Mouse (Mus musculus) myocyte (in vitro differentiated cells): Measurements from ENCODE around the gene Eogt. TPM values are rescaled to one million over a fixed set of nuclear protein-coding genes. Genes with fewer than 3 reads are reported as not detected.

Experiments used
- H3K27me3 ChIP-seq: one replicate; pipeline ENCODE4 v1.6.1; 2011; ENCODE audit not compliant: control insufficient read depth, insufficient read depth, insufficient read length
- H3K36me3 ChIP-seq: one replicate; pipeline ENCODE4 v1.6.1; 2011; ENCODE audit not compliant: control insufficient read depth, insufficient read depth
- H3K4me2 ChIP-seq: one replicate; pipeline ENCODE4 v1.6.1; 2011; ENCODE audit warnings: low read depth, control low read depth
- H3K4me3 ChIP-seq: one replicate; pipeline ENCODE4 v1.5.1; 2011; ENCODE audit warnings: mild to moderate bottlenecking, control low read depth, moderate library complexity
- H3K79me2 ChIP-seq: one replicate; pipeline ENCODE4 v1.6.1; 2011; ENCODE audit not compliant: control insufficient read depth, insufficient read depth
- H3ac ChIP-seq: one replicate; pipeline ENCODE4 v1.6.1; 2011; ENCODE audit not compliant: control insufficient read depth, insufficient read length
- CEBPB ChIP-seq: IDR thresholded peaks from 2 replicates; pipeline ENCODE4 v1.6.1; 2011; ENCODE audit warnings: mild to moderate bottlenecking, moderate library complexity; ENCODE audit not compliant: poor library complexity, insufficient read depth, severe bottlenecking
- E2F4 ChIP-seq: IDR thresholded peaks from one replicate; pipeline ENCODE4 v1.6.1; 2011; ENCODE audit warnings: mild to moderate bottlenecking, control low read depth, moderate library complexity; ENCODE audit not compliant: insufficient read depth
- MAX ChIP-seq: IDR thresholded peaks from one replicate; pipeline ENCODE4 v1.6.1; 2011; ENCODE audit warnings: low read depth, mild to moderate bottlenecking, control low read depth
- MYOD1 ChIP-seq, 3 experiments: IDR thresholded peaks; one replicate each; pipeline ENCODE4 v1.6.1; 2011; ENCODE audit warnings: control low read depth in 2 of 3, low read depth in 2 of 3, mild to moderate bottlenecking in 2 of 3, moderate library complexity in 1 of 3; ENCODE audit not compliant: insufficient read length in 2 of 3, control insufficient read depth in 1 of 3
- MYOG ChIP-seq, 3 experiments: IDR thresholded peaks; one replicate each; pipeline ENCODE4 v1.6.1; 2011; ENCODE audit warnings: control low read depth in 2 of 3, low read depth in 2 of 3, mild to moderate bottlenecking in 2 of 3; ENCODE audit not compliant: insufficient read length in 2 of 3, control insufficient read depth in 1 of 3, insufficient read depth in 1 of 3
- POLR2A ChIP-seq: IDR thresholded peaks from one replicate; pipeline ENCODE4 v1.6.1; 2011; ENCODE audit warnings: low read depth, mild to moderate bottlenecking, control low read depth, moderate library complexity; ENCODE audit not compliant: insufficient read length
- POLR2AphosphoS2 ChIP-seq: IDR thresholded peaks from one replicate; pipeline ENCODE4 v1.6.1; 2011; ENCODE audit warnings: low read depth, control low read depth; ENCODE audit not compliant: insufficient read length
- REST ChIP-seq: IDR thresholded peaks from one replicate; pipeline ENCODE4 v1.6.1; 2011; ENCODE audit warnings: mild to moderate bottlenecking, control low read depth, moderate library complexity; ENCODE audit not compliant: insufficient read depth, insufficient read length
- SRF ChIP-seq: IDR thresholded peaks from one replicate; pipeline ENCODE4 v1.6.1; 2011; ENCODE audit warnings: low read depth; ENCODE audit not compliant: control insufficient read depth, insufficient read length
- TCF12 ChIP-seq: IDR thresholded peaks from one replicate; pipeline ENCODE4 v1.6.1; 2011; ENCODE audit warnings: mild to moderate bottlenecking, control low read depth; ENCODE audit not compliant: poor library complexity, insufficient read depth, severe bottlenecking
- TCF3 ChIP-seq: IDR thresholded peaks from one replicate; pipeline ENCODE4 v1.6.1; 2011; ENCODE audit warnings: low read depth, control low read depth; ENCODE audit not compliant: insufficient read length
- USF1 ChIP-seq: IDR thresholded peaks from one replicate; pipeline ENCODE4 v1.6.1; 2011; ENCODE audit warnings: low read depth, mild to moderate bottlenecking, control low read depth, moderate library complexity
- polyA plus RNA-seq: library from polyadenylated mRNA; unstranded; fragments of >200 nt; fragmentation: generic; extraction: Trizol; gene quantifications from one replicate; pipeline ENCODE4 v1.2.1, GENCODE M21; 2012; ENCODE audit warnings: missing spikeins

Gene Eogt
- polyA plus RNA-seq, 1 experiment = 4.4 TPM

DNA sequence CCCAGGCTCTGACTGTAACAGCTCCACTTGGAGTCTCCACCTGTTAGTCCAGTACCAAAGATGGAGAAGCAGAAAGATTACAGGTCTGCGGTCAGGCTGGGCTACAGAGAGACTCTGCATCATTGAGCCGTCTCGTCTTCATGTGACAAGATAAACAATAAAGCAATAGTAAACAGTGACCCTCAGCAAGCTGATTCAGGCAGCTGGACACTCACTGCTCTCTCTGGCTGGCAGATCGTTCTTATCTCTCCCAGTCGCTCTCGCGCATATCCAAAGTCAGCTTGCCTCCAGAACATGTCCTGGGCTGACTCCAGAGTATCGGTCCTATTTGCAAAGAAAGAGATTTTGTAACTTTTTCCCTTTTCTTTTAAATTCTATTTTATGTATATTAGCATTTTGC is 6.4 kb downstream of the Eogt start:
- TF ChIP-seq MAX = no peak
- Histone ChIP-seq H3K36me3 (peaks cover 8% of the 10 kb centered on the region), H3K4me3 (no peak overlapping the region)

DNA sequence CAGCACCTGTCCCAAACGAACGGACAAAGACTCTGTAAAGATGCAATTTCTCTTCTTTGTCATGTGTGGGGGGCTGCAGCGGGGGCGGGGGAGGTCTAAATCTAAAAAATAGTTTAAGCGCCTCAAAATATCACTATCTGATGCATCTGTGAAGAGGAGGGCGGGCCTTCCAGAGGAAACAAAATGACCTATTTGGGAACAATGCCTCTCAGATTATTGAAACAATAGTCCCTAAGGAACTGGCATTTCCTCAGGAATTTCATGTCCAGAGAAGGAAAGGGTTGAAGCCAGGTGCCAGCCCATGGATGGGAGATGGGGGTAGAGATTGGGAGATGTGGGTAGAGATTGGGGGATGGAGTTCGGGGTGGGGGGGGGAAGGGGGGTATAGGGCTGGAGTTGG is 7.2 kb downstream of the Eogt start:
- no peak overlapping the region for H3ac ChIP-seq
- TF ChIP-seq E2F4 = no peak
- TF ChIP-seq TCF3 = no peak
- no peak for TF ChIP-seq MAX
- no peak for TF ChIP-seq CEBPB
- no peak for TF ChIP-seq USF1
- no peak for TF ChIP-seq SRF
- no peak for TF ChIP-seq REST
- TF ChIP-seq MYOD1 (IDR thresholded peaks at IDR 0.05; ENCODE audit: control insufficient read depth in 1 of 3, insufficient read length in 2 of 3, low read depth in 2 of 3) = no peak
- H3K4me3 ChIP-seq = no peak overlapping the region
- peaks cover 8% of the 10 kb centered on the region for H3K36me3 ChIP-seq
- no peak overlapping the region for H3K4me2 ChIP-seq
- no peaks in the 10 kb centered on the region for H3K27me3 ChIP-seq
- no peaks in the 10 kb centered on the region for H3K79me2 ChIP-seq

More for the DNA sequence above, 6.4 kb downstream of the Eogt start:
- Histone ChIP-seq H3K27me3 (no peaks in the 10 kb centered on the region), H3K79me2 (no peaks in the 10 kb centered on the region), H3ac (no peak overlapping the region), H3K4me2 (no peak overlapping the region)

DNA sequence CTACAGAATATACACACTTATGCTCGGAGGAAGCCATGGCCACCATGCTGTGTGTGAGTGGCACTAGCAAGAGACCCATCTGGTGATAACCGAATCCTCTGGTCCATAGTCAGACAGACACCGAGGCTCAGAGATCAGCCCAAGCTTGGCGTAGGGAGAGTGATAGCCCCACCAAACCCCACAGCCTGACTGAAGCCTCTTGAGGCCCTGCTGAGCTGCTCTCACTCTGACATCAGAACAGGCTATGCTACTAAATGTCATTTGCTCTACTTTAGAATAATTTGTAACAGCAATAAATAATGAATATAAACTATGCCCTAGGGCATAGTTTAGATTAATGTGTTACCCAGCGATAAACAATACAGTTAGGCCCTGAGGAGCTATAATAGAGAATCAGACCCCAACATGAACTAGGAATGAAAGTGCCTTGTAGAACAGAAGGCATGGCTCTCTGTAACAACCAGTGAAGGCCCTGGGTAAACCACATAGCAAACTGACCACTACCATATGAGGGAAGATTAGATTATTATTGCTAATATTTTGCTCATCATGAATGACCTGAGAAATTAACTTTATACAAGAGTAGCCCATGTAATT is 16.2 kb downstream of the Eogt start:
- H3K4me3 ChIP-seq = no peak overlapping the region
- TF ChIP-seq MYOD1 (IDR thresholded peaks at IDR 0.05; ENCODE audit: control insufficient read depth in 1 of 3, insufficient read length in 2 of 3, low read depth in 2 of 3) (no peak), TCF12 (no peak), CEBPB (no peak), POLR2A (no peak), POLR2AphosphoS2 (no peak), E2F4 (no peak), MAX (no peak), TCF3 (no peak), USF1 (no peak), REST (no peak), MYOG (IDR thresholded peaks at IDR 0.05; ENCODE audit: control insufficient read depth in 1 of 3, insufficient read depth in 1 of 3, insufficient read length in 2 of 3, low read depth in 2 of 3) (no peak)
- no peak overlapping the region for H3ac ChIP-seq
- peaks cover 20% of the 10 kb centered on the region for H3K36me3 ChIP-seq
- H3K4me2 ChIP-seq = no peak overlapping the region
- no peaks in the 10 kb centered on the region for H3K79me2 ChIP-seq
- no peaks in the 10 kb centered on the region for H3K27me3 ChIP-seq

DNA sequence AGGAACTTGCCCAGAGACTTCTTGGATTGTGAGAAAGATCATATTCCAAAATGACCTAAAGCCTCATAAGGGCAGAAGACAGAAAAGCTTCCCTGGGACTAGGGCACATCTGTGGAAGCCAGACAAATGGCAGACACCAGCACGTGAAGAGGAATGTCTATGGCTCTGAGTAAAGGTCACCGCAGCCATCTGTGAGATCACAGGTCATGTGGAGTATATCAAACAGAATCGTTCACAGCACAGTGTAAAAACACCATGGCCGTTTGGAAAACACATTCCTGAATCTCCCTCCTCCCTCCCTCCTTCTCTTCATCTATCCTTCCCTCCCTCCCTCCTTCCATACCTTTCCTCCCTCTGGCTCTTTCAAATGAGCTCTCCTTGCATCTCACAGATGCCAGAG is 17.2 kb downstream of the Eogt start:
- Histone ChIP-seq H3K36me3 (peaks cover 20% of the 10 kb centered on the region), H3K4me3 (no peak overlapping the region), H3K4me2 (no peak overlapping the region), H3K79me2 (no peaks in the 10 kb centered on the region), H3K27me3 (no peaks in the 10 kb centered on the region), H3ac (no peak overlapping the region)
- TF ChIP-seq MYOG (IDR thresholded peaks at IDR 0.05; ENCODE audit: control insufficient read depth in 1 of 3, insufficient read depth in 1 of 3, insufficient read length in 2 of 3, low read depth in 2 of 3) (no peak), SRF (no peak), USF1 (no peak), TCF3 (no peak), MAX (no peak), TCF12 (no peak), MYOD1 (IDR thresholded peaks at IDR 0.05; ENCODE audit: control insufficient read depth in 1 of 3, insufficient read length in 2 of 3, low read depth in 2 of 3) (no peak), E2F4 (no peak), POLR2A (no peak), POLR2AphosphoS2 (no peak), CEBPB (no peak), REST (no peak)

DNA sequence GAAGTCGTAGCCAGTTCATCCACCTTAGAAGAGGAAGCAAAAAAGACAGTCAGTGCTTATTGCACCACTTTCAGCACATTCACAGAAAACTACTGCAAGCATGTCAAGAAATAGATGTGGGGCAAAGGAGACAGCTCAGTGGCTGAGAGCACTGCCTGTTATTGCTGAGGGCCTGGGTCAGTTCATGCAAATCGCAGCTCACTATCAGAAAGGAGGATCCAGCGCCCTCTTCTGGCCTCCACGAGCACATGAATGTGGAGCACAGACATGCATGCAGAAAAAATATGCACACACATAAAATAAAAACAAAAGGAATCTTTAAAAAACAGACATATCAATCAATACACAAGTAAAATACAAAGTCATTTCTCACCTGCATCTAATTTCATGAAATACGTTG is 18.0 kb downstream of the Eogt start:
- no peak for TF ChIP-seq E2F4
- TF ChIP-seq REST = no peak
- no peak for TF ChIP-seq SRF
- TF ChIP-seq MYOD1 (IDR thresholded peaks at IDR 0.05; ENCODE audit: control insufficient read depth in 1 of 3, insufficient read length in 2 of 3, low read depth in 2 of 3) = no peak
- H3K4me2 ChIP-seq = no peak overlapping the region

More for the DNA sequence above, 18.0 kb downstream of the Eogt start:
- H3K36me3 ChIP-seq = peaks cover 26% of the 10 kb centered on the region
- no peak overlapping the region for H3K4me3 ChIP-seq
- no peaks in the 10 kb centered on the region for H3K79me2 ChIP-seq
- no peak overlapping the region for H3ac ChIP-seq
- no peaks in the 10 kb centered on the region for H3K27me3 ChIP-seq
